Mouse (Mus musculus): ENCODE measurements around the gene Coq2. TPM values are rescaled to one million over a fixed set of nuclear protein-coding genes. Genes with fewer than 3 reads are reported as not detected.

Coq2 gene
- total RNA-seq, 1 experiment: 27.4 TPM

GRCm38 (mm10) chr5:100710012-100710411 lies 35.1 kb upstream of the Coq2 start:
- Histone ChIP-seq H3K27ac (ENCODE audit: insufficient read depth, low read depth, low read length, poor library complexity, severe bottlenecking) (no peak overlapping the region), H3K36me3 (ENCODE audit: control insufficient read depth, insufficient read depth, low read length, poor library complexity, severe bottlenecking) (no peaks in the 10 kb centered on the region), H3K9ac (ENCODE audit: insufficient read depth, low read depth, low read length, poor library complexity, severe bottlenecking) (no peak overlapping the region), H3K4me3 (ENCODE audit: insufficient read depth in 1 of 2, low read depth in 1 of 2, low read length in 2 of 2, poor library complexity in 1 of 2, severe bottlenecking in 1 of 2) (no peak overlapping the region), H3K9me3 (ENCODE audit: control insufficient read depth, insufficient read depth, low read depth, low read length) (no peaks in the 10 kb centered on the region), H3K4me1 (ENCODE audit: control insufficient read depth in 2 of 2, insufficient read depth in 2 of 2, low read length in 2 of 2, poor library complexity in 1 of 2) (no peaks in the 10 kb centered on the region)
- in situ Hi-C loops (cut with MboI; ENCODE audit: low sequenced_read_pairs in 2 of 2, unreplicated experiment in 2 of 2): loop anchor here in 1 of 2 experiments (25.0 kb wide), 1 partner anchor 952 kb away; the partner anchor contains the start of gene Nkx6-1
- TF ChIP-seq ZC3H11A (IDR thresholded peaks at IDR 0.05; ENCODE audit: borderline replicate concordance, low read depth, low read length) (no peak), CHD2 (IDR thresholded peaks at IDR 0.05; ENCODE audit: low read depth, low read length) (no peak), HCFC1 (IDR thresholded peaks at IDR 0.05; ENCODE audit: borderline replicate concordance, insufficient read depth, low read length) (no peak), ZNF384 (IDR thresholded peaks at IDR 0.05; ENCODE audit: low read depth, low read length) (no peak), MAFK (IDR thresholded peaks at IDR 0.05; ENCODE audit: insufficient read depth, low read depth, low read length) (no peak)
- DNase-seq (ENCODE audit: low read depth, low spot score): no peak

DNA sequence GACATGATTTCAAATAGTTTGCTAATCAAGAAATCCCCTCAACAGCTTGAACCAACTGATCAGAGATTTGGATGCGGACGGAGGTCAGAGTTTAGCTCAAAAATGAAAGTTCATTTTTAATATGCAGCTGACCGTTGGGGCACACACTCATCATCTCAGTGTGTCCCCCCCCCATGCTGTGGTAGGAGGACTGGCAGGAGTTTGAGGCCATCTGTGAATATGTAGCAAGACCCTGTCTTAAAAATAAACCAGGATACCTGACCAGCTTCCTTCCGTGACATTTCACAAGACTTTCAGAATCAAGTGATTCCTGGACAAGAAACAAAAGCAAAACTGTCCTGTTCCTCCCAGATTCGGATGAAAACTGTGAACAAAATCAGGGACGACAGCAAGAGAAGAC lies 34.1 kb upstream of the Coq2 start:
- no peak overlapping the region for H3K9ac ChIP-seq (ENCODE audit: insufficient read depth, low read depth, low read length, poor library complexity, severe bottlenecking)
- H3K9me3 ChIP-seq (ENCODE audit: control insufficient read depth, insufficient read depth, low read depth, low read length): no peaks in the 10 kb centered on the region
- H3K4me3 ChIP-seq (ENCODE audit: insufficient read depth in 1 of 2, low read depth in 1 of 2, low read length in 2 of 2, poor library complexity in 1 of 2, severe bottlenecking in 1 of 2): no peak overlapping the region
- in situ Hi-C loops (cut with MboI; ENCODE audit: low sequenced_read_pairs in 2 of 2, unreplicated experiment in 2 of 2): loop anchor here in 1 of 2 experiments (25.0 kb wide), 1 partner anchor 953 kb away; the partner anchor contains the start of gene Nkx6-1
- DNase-seq (ENCODE audit: low read depth, low spot score): no peak
- TF ChIP-seq CHD2 (IDR thresholded peaks at IDR 0.05; ENCODE audit: low read depth, low read length): no peak
- TF ChIP-seq MAFK (IDR thresholded peaks at IDR 0.05; ENCODE audit: insufficient read depth, low read depth, low read length): no peak
- TF ChIP-seq ZC3H11A (IDR thresholded peaks at IDR 0.05; ENCODE audit: borderline replicate concordance, low read depth, low read length): no peak
- TF ChIP-seq HCFC1 (IDR thresholded peaks at IDR 0.05; ENCODE audit: borderline replicate concordance, insufficient read depth, low read length): no peak
- no peak for TF ChIP-seq ZNF384 (IDR thresholded peaks at IDR 0.05; ENCODE audit: low read depth, low read length)
- H3K27ac ChIP-seq (ENCODE audit: insufficient read depth, low read depth, low read length, poor library complexity, severe bottlenecking): no peak overlapping the region
- no peaks in the 10 kb centered on the region for H3K4me1 ChIP-seq (ENCODE audit: control insufficient read depth in 2 of 2, insufficient read depth in 2 of 2, low read length in 2 of 2, poor library complexity in 1 of 2)
- no peaks in the 10 kb centered on the region for H3K36me3 ChIP-seq (ENCODE audit: control insufficient read depth, insufficient read depth, low read length, poor library complexity, severe bottlenecking)

GRCm38 (mm10) chr5:100706675-100707074 lies 31.7 kb upstream of the Coq2 start:
- in situ Hi-C loops (cut with MboI; ENCODE audit: low sequenced_read_pairs in 2 of 2, unreplicated experiment in 2 of 2): loop anchor here in 1 of 2 experiments (25.0 kb wide), 1 partner anchor 956 kb away; the partner anchor contains the start of gene Nkx6-1
- Histone ChIP-seq H3K9ac (ENCODE audit: insufficient read depth, low read depth, low read length, poor library complexity, severe bottlenecking) (no peak overlapping the region), H3K4me3 (ENCODE audit: insufficient read depth in 1 of 2, low read depth in 1 of 2, low read length in 2 of 2, poor library complexity in 1 of 2, severe bottlenecking in 1 of 2) (no peak overlapping the region), H3K9me3 (ENCODE audit: control insufficient read depth, insufficient read depth, low read depth, low read length) (no peaks in the 10 kb centered on the region), H3K27ac (ENCODE audit: insufficient read depth, low read depth, low read length, poor library complexity, severe bottlenecking) (no peak overlapping the region), H3K4me1 (ENCODE audit: control insufficient read depth in 2 of 2, insufficient read depth in 2 of 2, low read length in 2 of 2, poor library complexity in 1 of 2) (no peaks in the 10 kb centered on the region), H3K36me3 (ENCODE audit: control insufficient read depth, insufficient read depth, low read length, poor library complexity, severe bottlenecking) (no peaks in the 10 kb centered on the region)
- TF ChIP-seq HCFC1 (IDR thresholded peaks at IDR 0.05; ENCODE audit: borderline replicate concordance, insufficient read depth, low read length): no peak
- TF ChIP-seq ZC3H11A (IDR thresholded peaks at IDR 0.05; ENCODE audit: borderline replicate concordance, low read depth, low read length): no peak
- no peak for TF ChIP-seq ZNF384 (IDR thresholded peaks at IDR 0.05; ENCODE audit: low read depth, low read length)
- TF ChIP-seq CHD2 (IDR thresholded peaks at IDR 0.05; ENCODE audit: low read depth, low read length): no peak
- no peak for TF ChIP-seq MAFK (IDR thresholded peaks at IDR 0.05; ENCODE audit: insufficient read depth, low read depth, low read length)
- DNase-seq (ENCODE audit: low read depth, low spot score): no peak

GRCm38 (mm10) chr5:100704272-100704671 lies 29.3 kb upstream of the Coq2 start:
- Histone ChIP-seq H3K4me1 (ENCODE audit: control insufficient read depth in 2 of 2, insufficient read depth in 2 of 2, low read length in 2 of 2, poor library complexity in 1 of 2) (peaks cover 3 to 5% of the 10 kb centered on the region in 2 experiments; a peak in 2 of 4 replicates), H3K36me3 (ENCODE audit: control insufficient read depth, insufficient read depth, low read length, poor library complexity, severe bottlenecking) (no peaks in the 10 kb centered on the region), H3K9me3 (ENCODE audit: control insufficient read depth, insufficient read depth, low read depth, low read length) (no peaks in the 10 kb centered on the region), H3K27ac (ENCODE audit: insufficient read depth, low read depth, low read length, poor library complexity, severe bottlenecking) (no peak overlapping the region), H3K4me3 (ENCODE audit: insufficient read depth in 1 of 2, low read depth in 1 of 2, low read length in 2 of 2, poor library complexity in 1 of 2, severe bottlenecking in 1 of 2) (no peak overlapping the region), H3K9ac (ENCODE audit: insufficient read depth, low read depth, low read length, poor library complexity, severe bottlenecking) (no peak overlapping the region)
- in situ Hi-C loops (cut with MboI; ENCODE audit: low sequenced_read_pairs in 2 of 2, unreplicated experiment in 2 of 2): loop anchor here in 1 of 2 experiments (25.0 kb wide), 1 partner anchor 958 kb away; the partner anchor contains the start of gene Nkx6-1
- TF ChIP-seq ZC3H11A (IDR thresholded peaks at IDR 0.05; ENCODE audit: borderline replicate concordance, low read depth, low read length) (peak; percentile 74), HCFC1 (IDR thresholded peaks at IDR 0.05; ENCODE audit: borderline replicate concordance, insufficient read depth, low read length) (no peak), MAFK (IDR thresholded peaks at IDR 0.05; ENCODE audit: insufficient read depth, low read depth, low read length) (no peak)
- peak; percentile 34 for DNase-seq (ENCODE audit: low read depth, low spot score)
